Mouse (Mus musculus) forebrain, embryonic 11.5 days (tissue): Measurements from ENCODE around the gene Atad1. TPM values are rescaled to one million over a fixed set of nuclear protein-coding genes. Genes with fewer than 3 reads are reported as not detected.
"Not testable (repeated sequence)": the region's sequence is repeated elsewhere in the genome, so short reads cannot be mapped to it uniquely, and the experiment has no call there.

ENCODE experiments used
- ATAC-seq: fragments of 200-750 bp; cut with Nextera tagmentation; replicated peaks from 2 replicates; pipeline ENCODE4 v1.8.0; 2017; ENCODE audit warnings: moderate TSS enrichment; ENCODE audit not compliant: low FRiP score
- DNase-seq: peaks from one replicate; pipeline ENCODE4 v3.0.0-alpha.2; 2017; ENCODE audit warnings: low spot score
- H3K27ac ChIP-seq: fragments of 300-500 bp; sonication (generic); 2 replicates; pipeline ENCODE4 v1.5.1; 2014; ENCODE audit warnings: low read depth, low read length
- H3K27me3 ChIP-seq: fragments of 300-500 bp; sonication (generic); 2 replicates; pipeline ENCODE4 v1.6.1; 2014; ENCODE audit warnings: mild to moderate bottlenecking, low read length, mixed read lengths; ENCODE audit not compliant: control insufficient read depth, insufficient read depth
- H3K36me3 ChIP-seq: fragments of 300-500 bp; sonication (generic); 2 replicates; pipeline ENCODE4 v1.6.1; 2014; ENCODE audit warnings: mild to moderate bottlenecking, low read length, moderate library complexity, mixed read lengths; ENCODE audit not compliant: control insufficient read depth, insufficient read depth
- H3K4me1 ChIP-seq: fragments of 300-500 bp; sonication (generic); replicated peaks from 2 replicates; pipeline ENCODE4 v1.6.1; 2014; ENCODE audit warnings: low read length, mixed read lengths; ENCODE audit not compliant: control insufficient read depth, insufficient read depth
- H3K4me2 ChIP-seq: fragments of 300-500 bp; sonication (generic); 2 replicates; pipeline ENCODE4 v1.6.1; 2014; ENCODE audit warnings: low read depth, mild to moderate bottlenecking, low read length, moderate library complexity, mixed read lengths; ENCODE audit not compliant: severe bottlenecking
- H3K4me3 ChIP-seq: fragments of 300-500 bp; sonication (generic); 2 replicates; pipeline ENCODE4 v1.5.1; 2014; ENCODE audit warnings: low read depth, low read length
- H3K9ac ChIP-seq: fragments of 300-500 bp; sonication (generic); 2 replicates; pipeline ENCODE4 v1.6.1; 2014; ENCODE audit warnings: low read length
- H3K9me3 ChIP-seq: fragments of 300-500 bp; sonication (generic); 2 replicates; pipeline ENCODE4 v1.6.1; 2016; ENCODE audit warnings: low read length, mixed read lengths; ENCODE audit not compliant: control insufficient read depth
- WGBS: fragments of 180-500 bp; shearing (Covaris S2); extraction: QIAGEN DNeasy Blood & Tissue Kit; methylation state at CpG from one replicate; pipeline ENCODE4 v1.1.7; 2014; 5-methylcytosine and 5-hydroxymethylcytosine counted together
- polyA plus RNA-seq: library from polyadenylated mRNA; unstranded; fragments of >200 nt; fragmentation: Nextera tagmentation; extraction: Ambion mirVana; gene quantifications from 2 replicates; pipeline ENCODE4 v1.2.1, GENCODE M21; 2014

The Atad1 gene
- 94.7 and 98.4 TPM in 2 replicates for polyA plus RNA-seq

DNA sequence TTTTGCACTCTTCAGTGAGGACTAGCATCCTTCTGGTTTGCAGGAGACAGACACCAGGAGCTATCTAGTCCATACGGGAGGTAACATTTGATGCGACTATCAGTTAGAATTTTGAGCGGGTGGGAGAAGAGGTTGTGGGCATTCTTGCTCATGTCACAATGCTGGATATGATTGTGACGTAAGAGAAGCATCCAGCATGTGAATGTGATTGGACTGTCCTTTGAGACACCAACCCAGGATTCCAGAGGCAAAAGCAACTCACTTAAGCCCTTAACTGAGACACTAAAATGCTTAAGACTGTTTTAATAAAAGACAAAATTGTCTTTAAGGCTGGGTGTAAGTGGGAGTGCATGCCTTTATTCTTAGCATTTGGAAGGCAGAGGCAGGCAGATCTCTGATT lies at the start of gene Atad1:
Gene Atad1 (minus strand): TSS at position 101 of the 400 bp plus-strand sequence.
- Histone ChIP-seq H3K9me3 (no peaks in the 10 kb centered on the region), H3K4me2 (no peak within 1 kb of the TSS), H3K9ac (no peak within 1 kb of the TSS), H3K27me3 (no peaks in the 10 kb centered on the region), H3K36me3 (no peaks in the 10 kb centered on the region), H3K4me1 (no peaks in the 10 kb centered on the region), H3K27ac (no peak within 1 kb of the TSS), H3K4me3 (no peak within 1 kb of the TSS)
- DNase-seq (no peak), ATAC-seq (no peak)
- 96% methylated on average over 4 of the region's 4 CpGs for WGBS

DNA sequence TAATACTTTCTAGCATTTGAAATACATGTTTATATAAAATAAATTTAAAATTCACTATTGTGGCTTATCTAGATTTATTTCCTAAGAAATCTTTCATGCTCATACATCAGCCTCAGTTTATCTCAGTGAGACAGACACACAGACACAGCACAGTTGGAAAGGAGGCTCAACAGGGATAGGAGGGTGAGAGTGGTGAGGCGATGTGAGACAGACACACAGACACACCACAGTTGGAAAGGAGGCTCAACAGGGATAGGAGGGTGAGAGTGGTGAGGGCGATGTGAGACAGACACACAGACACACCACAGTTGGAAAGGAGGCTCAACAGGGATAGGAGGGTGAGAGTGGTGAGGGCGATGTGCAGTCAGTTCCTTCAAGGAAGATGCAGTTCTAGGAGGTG lies 48.4 kb upstream of the Atad1 start:
- not testable (repeated sequence) for H3K27me3 ChIP-seq, H3K4me2 ChIP-seq, ATAC-seq, H3K4me3 ChIP-seq, H3K9ac ChIP-seq, H3K9me3 ChIP-seq, H3K4me1 ChIP-seq, DNase-seq, H3K36me3 ChIP-seq, H3K27ac ChIP-seq
- WGBS: 95% methylated on average over 3 of the region's 3 CpGs

DNA sequence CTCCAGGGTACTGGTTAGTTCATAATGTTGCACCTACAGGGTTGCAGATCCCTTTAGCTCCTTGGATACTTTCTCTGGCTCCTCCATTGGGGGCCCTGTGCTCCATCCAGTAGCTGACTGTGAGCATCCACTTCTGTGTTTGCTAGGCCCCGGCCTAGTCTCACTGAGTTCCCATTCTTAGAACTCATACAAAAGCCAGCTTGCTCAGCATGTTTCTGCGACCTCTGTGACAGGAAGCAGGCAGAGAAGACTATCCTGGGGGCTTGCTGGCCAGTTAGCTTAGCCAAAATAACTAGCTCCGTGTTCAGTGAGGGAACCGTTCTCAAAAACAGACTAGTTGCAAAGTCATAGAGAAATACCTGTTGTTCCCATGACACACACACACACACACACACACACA lies 47.8 kb upstream of the Atad1 start:
- not testable (repeated sequence) for H3K4me1 ChIP-seq, H3K9me3 ChIP-seq, H3K27me3 ChIP-seq, DNase-seq, ATAC-seq, H3K36me3 ChIP-seq, H3K4me2 ChIP-seq, H3K4me3 ChIP-seq, H3K27ac ChIP-seq, H3K9ac ChIP-seq
- WGBS: 37% methylated on average over 4 of the region's 4 CpGs

DNA sequence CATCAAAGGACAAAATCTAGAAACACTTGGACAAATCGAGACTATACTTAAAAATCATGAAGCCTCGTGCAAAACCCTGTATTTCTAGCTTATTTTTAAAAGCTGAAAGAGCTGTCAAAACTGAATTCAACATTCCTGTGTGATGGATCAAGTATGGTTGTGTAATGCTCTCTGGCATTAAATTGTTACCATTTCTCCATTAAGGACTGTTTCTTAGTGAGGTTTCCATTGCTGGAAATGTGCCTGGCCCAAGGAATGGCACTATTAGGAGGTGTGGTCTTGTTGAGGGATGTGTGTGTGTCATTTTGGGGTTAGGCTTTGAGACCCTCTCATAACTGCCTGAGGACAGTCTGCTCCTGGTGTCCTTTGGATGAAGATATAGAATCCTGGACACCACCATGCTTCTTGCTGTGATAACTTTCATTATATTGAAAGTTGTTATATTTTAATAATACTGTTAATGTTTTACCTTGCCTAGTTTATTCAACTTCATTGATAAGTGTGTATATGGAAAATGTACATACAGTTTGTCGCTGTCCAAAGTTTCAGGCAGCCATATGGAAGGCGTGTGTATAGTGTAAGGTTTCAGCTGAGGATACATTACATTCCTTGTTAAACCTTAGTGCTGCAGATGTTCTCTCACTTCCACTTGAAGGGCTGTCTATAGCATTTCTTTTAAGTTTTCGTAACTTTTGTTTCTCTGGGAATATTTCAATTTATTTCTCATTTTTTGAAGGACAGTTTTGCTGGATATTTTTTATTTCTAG lies 41.9 kb upstream of the Atad1 start:
- no peak overlapping the region for H3K4me3 ChIP-seq
- no peak overlapping the region for H3K4me2 ChIP-seq
- ATAC-seq: no peak
- DNase-seq: no peak
- no peaks in the 10 kb centered on the region for H3K27me3 ChIP-seq
- 92% methylated on average over 5 of the region's 5 CpGs for WGBS
- H3K36me3 ChIP-seq: no peaks in the 10 kb centered on the region; the same call in 1 of the 2 replicates
- no peak overlapping the region for H3K9ac ChIP-seq
- no peaks in the 10 kb centered on the region; the same call in 1 of the 2 replicates for H3K9me3 ChIP-seq
- H3K27ac ChIP-seq: no peak overlapping the region
- no peaks in the 10 kb centered on the region for H3K4me1 ChIP-seq

DNA sequence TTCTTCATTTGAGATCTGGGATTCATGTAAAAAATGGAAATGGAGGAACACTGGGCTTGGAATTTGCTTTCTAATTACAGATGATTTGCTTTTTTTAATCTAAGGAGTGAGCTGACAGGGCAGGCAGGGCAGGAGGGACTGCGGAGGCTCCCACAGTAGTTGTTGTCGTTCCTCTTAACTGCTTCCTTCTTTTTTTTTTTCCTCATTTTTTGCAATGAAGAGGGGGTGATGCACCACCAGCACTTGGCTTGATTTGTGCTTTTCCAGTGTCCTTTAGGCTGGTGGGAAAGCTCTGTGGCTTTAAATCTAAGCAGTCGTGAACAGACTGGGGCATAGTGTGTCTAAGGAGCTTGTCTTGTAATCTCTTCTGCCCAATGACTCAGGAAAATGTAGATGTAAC lies 39.5 kb upstream of the Atad1 start:
- Histone ChIP-seq H3K4me1 (no peaks in the 10 kb centered on the region), H3K36me3 (no peaks in the 10 kb centered on the region), H3K4me3 (no peak overlapping the region), H3K4me2 (no peak overlapping the region), H3K27me3 (no peaks in the 10 kb centered on the region), H3K27ac (no peak overlapping the region), H3K9ac (no peak overlapping the region), H3K9me3 (no peaks in the 10 kb centered on the region)
- 69% methylated on average over 3 of the region's 3 CpGs for WGBS
- DNase-seq (no peak), ATAC-seq (no peak)

DNA sequence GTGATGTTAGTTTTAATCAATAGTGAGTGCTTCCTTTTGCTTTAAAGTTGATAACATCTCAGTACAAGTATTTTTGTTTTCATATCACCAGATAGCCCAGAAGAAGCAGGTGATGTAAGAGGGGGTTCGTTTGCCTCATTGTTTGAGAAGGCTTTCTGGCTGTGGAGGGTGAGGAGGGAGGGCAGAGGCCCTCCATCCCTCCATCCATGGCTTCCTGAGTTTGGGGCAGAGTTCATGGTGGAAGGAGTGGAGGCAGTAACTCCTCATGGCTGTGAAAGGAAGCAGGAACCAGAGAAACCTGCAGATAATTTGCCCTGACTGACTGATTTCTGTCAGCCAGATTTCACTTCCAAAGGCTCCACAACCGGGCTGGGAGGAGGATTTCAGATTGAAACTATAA lies 38.8 kb upstream of the Atad1 start:
- no peak overlapping the region for H3K4me2 ChIP-seq
- H3K27ac ChIP-seq: no peak overlapping the region
- H3K36me3 ChIP-seq: no peaks in the 10 kb centered on the region
- WGBS: 66% methylated on average over 2 of the region's 2 CpGs
- no peaks in the 10 kb centered on the region for H3K9me3 ChIP-seq
- H3K9ac ChIP-seq: no peak overlapping the region
- H3K4me1 ChIP-seq: no peaks in the 10 kb centered on the region
- ATAC-seq (no peak), DNase-seq (no peak)
- H3K27me3 ChIP-seq: no peaks in the 10 kb centered on the region
- H3K4me3 ChIP-seq: no peak overlapping the region

DNA sequence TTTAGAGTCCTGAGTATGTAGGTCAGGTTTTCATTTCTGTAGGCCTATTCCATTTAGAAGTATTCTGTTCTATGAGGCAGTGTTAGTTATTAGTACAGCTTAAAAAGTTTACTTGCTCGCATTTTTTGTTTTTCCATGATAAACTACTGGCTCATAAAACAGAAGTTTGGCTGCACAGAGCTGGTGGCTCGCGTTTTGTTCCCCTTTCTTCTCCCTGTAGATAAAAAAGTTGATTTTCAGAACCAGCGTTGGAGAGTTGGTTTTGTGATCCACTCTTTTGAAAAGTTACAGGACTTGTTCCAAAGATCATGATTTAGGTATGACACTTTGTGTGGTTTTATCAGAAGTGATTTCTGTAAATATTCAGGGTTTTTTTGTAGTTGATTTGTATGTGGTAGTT lies 22.9 kb upstream of the Atad1 start:
- H3K4me1 ChIP-seq: no peaks in the 10 kb centered on the region
- H3K36me3 ChIP-seq: no peaks in the 10 kb centered on the region
- 93% methylated on average over 4 of the region's 4 CpGs for WGBS
- H3K4me3 ChIP-seq: no peak overlapping the region
- no peak overlapping the region for H3K27ac ChIP-seq
- H3K27me3 ChIP-seq: no peaks in the 10 kb centered on the region
- H3K9me3 ChIP-seq: no peaks in the 10 kb centered on the region
- ATAC-seq (no peak), DNase-seq (no peak)
- H3K9ac ChIP-seq: no peak overlapping the region
- no peak overlapping the region for H3K4me2 ChIP-seq

DNA sequence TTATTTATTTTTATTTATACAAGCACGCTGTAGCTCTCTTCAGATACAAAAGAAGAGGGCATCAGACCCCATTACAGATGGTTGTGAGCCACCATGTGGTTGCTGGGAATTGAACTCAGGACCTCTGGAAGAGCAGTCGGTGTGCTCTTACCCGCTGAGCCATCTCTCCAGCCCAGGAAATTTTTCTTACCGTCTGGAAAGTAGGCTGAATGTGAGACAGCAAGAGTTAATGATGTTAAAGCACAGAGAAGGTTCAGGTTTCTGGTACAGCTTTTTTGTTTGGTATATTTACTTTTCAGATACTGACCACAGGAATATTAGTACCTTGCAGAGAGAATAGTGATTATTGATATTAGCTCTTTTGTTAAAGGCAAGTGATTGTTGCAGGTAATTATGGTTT lies 21.6 kb upstream of the Atad1 start:
- WGBS: 68% methylated on average over 4 of the region's 4 CpGs
- Histone ChIP-seq H3K9ac (no peak overlapping the region), H3K4me2 (no peak overlapping the region), H3K4me1 (no peaks in the 10 kb centered on the region), H3K9me3 (no peaks in the 10 kb centered on the region), H3K27me3 (no peaks in the 10 kb centered on the region), H3K4me3 (no peak overlapping the region), H3K36me3 (no peaks in the 10 kb centered on the region), H3K27ac (no peak overlapping the region)
- DNase-seq: no peak
- no peak for ATAC-seq

DNA sequence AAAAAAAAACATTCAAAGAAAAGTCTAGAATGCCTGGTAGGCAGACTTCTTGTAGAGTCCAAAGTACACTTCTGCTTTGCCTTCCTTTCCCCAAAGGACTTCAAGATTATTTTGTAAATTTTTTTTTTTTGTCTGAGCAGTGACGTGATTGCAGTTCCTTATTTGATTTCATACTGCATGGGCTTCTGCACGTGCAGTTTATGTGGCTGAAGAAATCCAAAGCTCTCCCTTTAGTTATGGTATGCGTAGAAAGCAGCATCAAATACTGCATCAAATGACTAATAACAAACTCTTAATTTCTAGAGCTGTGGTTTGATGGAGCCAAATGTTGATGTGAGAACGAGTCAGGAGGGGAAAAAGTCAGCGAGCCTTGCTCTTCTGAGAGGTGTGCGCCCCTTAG lies 20.9 kb upstream of the Atad1 start:
- DNase-seq (no peak), ATAC-seq (no peak)
- H3K4me1 ChIP-seq: no peaks in the 10 kb centered on the region
- H3K9ac ChIP-seq: 0 out of 2 replicates have a peak overlapping the region, but pooled peaks have one; percentile 2
- WGBS: 32% methylated on average over 6 of the region's 6 CpGs
- no peaks in the 10 kb centered on the region for H3K27me3 ChIP-seq
- peak overlapping the region; percentile 13; the same call in 1 of the 2 replicates for H3K4me3 ChIP-seq
- peak overlapping the region; percentile 98 for H3K4me2 ChIP-seq
- H3K9me3 ChIP-seq: no peaks in the 10 kb centered on the region
- H3K27ac ChIP-seq: no peak overlapping the region
- no peaks in the 10 kb centered on the region for H3K36me3 ChIP-seq
